Mouse (Mus musculus): ENCODE data around the gene Hnrnpdl. TPM values are rescaled to one million over a fixed set of nuclear protein-coding genes. Genes with fewer than 3 reads are reported as not detected.

The Hnrnpdl gene
- polyA plus RNA-seq, 1 experiment from 2014 or later: 136 TPM

GRCm38 (mm10) chr5:100060876-100061275 is 21.4 kb upstream of the Hnrnpdl start:
- H3K4me3 ChIP-seq (replicated peaks): no peak overlapping the region
- no peaks in the 10 kb centered on the region for H3K27me3 ChIP-seq (replicated peaks)
- no peak overlapping the region for H3K9ac ChIP-seq
- H3K4me2 ChIP-seq: no peak overlapping the region
- no peaks in the 10 kb centered on the region for H3K4me1 ChIP-seq
- ATAC-seq (ENCODE audit: insufficient read depth, low FRiP score, low read depth): no peak
- 90% methylated on average over 14 of the region's 14 CpGs for WGBS
- peaks cover 45% of the 10 kb centered on the region for H3K36me3 ChIP-seq
- no peaks in the 10 kb centered on the region for H3K9me3 ChIP-seq
- no peak overlapping the region for H3K27ac ChIP-seq

GRCm38 (mm10) chr5:100059326-100059725 is 19.9 kb upstream of the Hnrnpdl start:
- peaks cover 45% of the 10 kb centered on the region for H3K36me3 ChIP-seq
- no peaks in the 10 kb centered on the region for H3K27me3 ChIP-seq (replicated peaks)
- H3K4me2 ChIP-seq: no peak overlapping the region
- no peak overlapping the region for H3K27ac ChIP-seq
- no peak for ATAC-seq (ENCODE audit: insufficient read depth, low FRiP score, low read depth)
- no peak overlapping the region for H3K9ac ChIP-seq
- WGBS: 80% methylated on average over 6 of the region's 6 CpGs
- no peaks in the 10 kb centered on the region for H3K9me3 ChIP-seq
- no peak overlapping the region for H3K4me3 ChIP-seq (replicated peaks)
- peaks cover 5% of the 10 kb centered on the region; the same call in 1 of the 2 replicates for H3K4me1 ChIP-seq

- H3K9ac ChIP-seq: no peak overlapping the region
Measured at GRCm38 (mm10) chr5:100058729-100059128, 19.3 kb upstream of the Hnrnpdl start.

GRCm38 (mm10) chr5:100057461-100058209 is 18.2 kb upstream of the Hnrnpdl start:
- no peak overlapping the region for H3K4me3 ChIP-seq (replicated peaks)
- H3K9ac ChIP-seq: no peak overlapping the region
- WGBS: 87% methylated on average over 11 of the region's 15 CpGs
- no peak for ATAC-seq (ENCODE audit: insufficient read depth, low FRiP score, low read depth)
- H3K9me3 ChIP-seq: no peaks in the 10 kb centered on the region
- H3K27ac ChIP-seq: no peak overlapping the region
- no peaks in the 10 kb centered on the region for H3K27me3 ChIP-seq (replicated peaks)
- H3K36me3 ChIP-seq: peaks cover 31% of the 10 kb centered on the region
- H3K4me2 ChIP-seq: no peak overlapping the region
- H3K4me1 ChIP-seq: peaks cover 5% of the 10 kb centered on the region; the same call in 1 of the 2 replicates

More at GRCm38 (mm10) chr5:100058729-100059128, 19.3 kb upstream of the Hnrnpdl start:
- no peak overlapping the region for H3K27ac ChIP-seq
- H3K27me3 ChIP-seq (replicated peaks): no peaks in the 10 kb centered on the region
- H3K36me3 ChIP-seq: peaks cover 39% of the 10 kb centered on the region
- H3K4me1 ChIP-seq: peaks cover 5% of the 10 kb centered on the region; the same call in 1 of the 2 replicates
- WGBS: 65% methylated on average over 6 of the region's 6 CpGs
- no peak for ATAC-seq (ENCODE audit: insufficient read depth, low FRiP score, low read depth)
- H3K9me3 ChIP-seq: no peaks in the 10 kb centered on the region
- H3K4me2 ChIP-seq: no peak overlapping the region
- no peak overlapping the region for H3K4me3 ChIP-seq (replicated peaks)

- no peak overlapping the region for H3K9ac ChIP-seq
- peaks cover 5% of the 10 kb centered on the region; the same call in 1 of the 2 replicates for H3K4me1 ChIP-seq
- H3K36me3 ChIP-seq: peaks cover 15% of the 10 kb centered on the region
- no peak for ATAC-seq (ENCODE audit: insufficient read depth, low FRiP score, low read depth)
- H3K9me3 ChIP-seq: no peaks in the 10 kb centered on the region
- H3K4me3 ChIP-seq (replicated peaks): no peak overlapping the region
- no peak overlapping the region for H3K27ac ChIP-seq
- H3K27me3 ChIP-seq (replicated peaks): no peaks in the 10 kb centered on the region
- 64% methylated on average over 5 of the region's 5 CpGs for WGBS
- H3K4me2 ChIP-seq: no peak overlapping the region
Measured at GRCm38 (mm10) chr5:100055866-100056369, 16.5 kb upstream of the Hnrnpdl start.

- H3K27me3 ChIP-seq (replicated peaks): no peaks in the 10 kb centered on the region
- WGBS: 74% methylated on average over 11 of the region's 11 CpGs
- no peak overlapping the region for H3K9ac ChIP-seq
- H3K4me1 ChIP-seq: peaks cover 5% of the 10 kb centered on the region; the same call in 1 of the 2 replicates
- H3K4me2 ChIP-seq: no peak overlapping the region
- no peaks in the 10 kb centered on the region for H3K9me3 ChIP-seq
- peak; percentile 53; the same call in 1 of the 2 replicates for ATAC-seq (ENCODE audit: insufficient read depth, low FRiP score, low read depth)
- no peak overlapping the region for H3K4me3 ChIP-seq (replicated peaks)
- H3K36me3 ChIP-seq: peaks cover 6% of the 10 kb centered on the region; the same call in 1 of the 2 replicates
- no peak overlapping the region for H3K27ac ChIP-seq
Measured at GRCm38 (mm10) chr5:100054807-100055547, 15.5 kb upstream of the Hnrnpdl start.

- no peak for ATAC-seq (ENCODE audit: insufficient read depth, low FRiP score, low read depth)
- Histone ChIP-seq H3K9me3 (no peaks in the 10 kb centered on the region), H3K4me2 (no peak overlapping the region), H3K9ac (no peak overlapping the region), H3K4me3 (replicated peaks) (no peak overlapping the region), H3K27me3 (replicated peaks) (no peaks in the 10 kb centered on the region), H3K4me1 (peaks cover 14% of the 10 kb centered on the region; the same call in 1 of the 2 replicates), H3K36me3 (no peaks in the 10 kb centered on the region), H3K27ac (no peak overlapping the region)
- WGBS: 89% methylated on average over 7 of the region's 7 CpGs
Measured at GRCm38 (mm10) chr5:100052728-100053127, 13.3 kb upstream of the Hnrnpdl start.

GRCm38 (mm10) chr5:100049904-100050303 is 10.4 kb upstream of the Hnrnpdl start:
- Histone ChIP-seq H3K4me2 (no peak overlapping the region), H3K9me3 (no peaks in the 10 kb centered on the region), H3K36me3 (no peaks in the 10 kb centered on the region), H3K4me1 (peaks cover 11% of the 10 kb centered on the region; the same call in 1 of the 2 replicates), H3K27ac (no peak overlapping the region), H3K27me3 (replicated peaks) (no peaks in the 10 kb centered on the region), H3K4me3 (replicated peaks) (no peak overlapping the region), H3K9ac (no peak overlapping the region)
- WGBS: 91% methylated on average over 3 of the region's 3 CpGs
- no peak for ATAC-seq (ENCODE audit: insufficient read depth, low FRiP score, low read depth)

- 0 out of 2 replicates have a peak, but pooled peaks have one; percentile 53 for ATAC-seq (ENCODE audit: insufficient read depth, low FRiP score, low read depth)
- H3K4me1 ChIP-seq: peaks cover 11% of the 10 kb centered on the region; the same call in 1 of the 2 replicates
- 52% methylated on average over 7 of the region's 7 CpGs for WGBS
Measured at GRCm38 (mm10) chr5:100047871-100048270, 8.4 kb upstream of the Hnrnpdl start.

GRCm38 (mm10) chr5:100047143-100047640 is 7.7 kb upstream of the Hnrnpdl start:
- no peak overlapping the region for H3K4me2 ChIP-seq
- H3K27me3 ChIP-seq (replicated peaks): no peaks in the 10 kb centered on the region
- no peak for ATAC-seq (ENCODE audit: insufficient read depth, low FRiP score, low read depth)
- no peak overlapping the region for H3K27ac ChIP-seq
- WGBS: 60% methylated on average over 8 of the region's 8 CpGs
- H3K9ac ChIP-seq: no peak overlapping the region
- H3K9me3 ChIP-seq: no peaks in the 10 kb centered on the region
- H3K4me1 ChIP-seq: peaks cover 11% of the 10 kb centered on the region; the same call in 1 of the 2 replicates
- H3K4me3 ChIP-seq (replicated peaks): no peak overlapping the region
- no peaks in the 10 kb centered on the region for H3K36me3 ChIP-seq

More at GRCm38 (mm10) chr5:100047871-100048270, 8.4 kb upstream of the Hnrnpdl start:
- no peaks in the 10 kb centered on the region for H3K9me3 ChIP-seq
- no peak overlapping the region for H3K4me3 ChIP-seq (replicated peaks)
- H3K36me3 ChIP-seq: no peaks in the 10 kb centered on the region
- no peak overlapping the region for H3K4me2 ChIP-seq
- no peak overlapping the region for H3K9ac ChIP-seq
- H3K27ac ChIP-seq: 0 out of 2 replicates have a peak overlapping the region, but pooled peaks have one; percentile 12
- H3K27me3 ChIP-seq (replicated peaks): no peaks in the 10 kb centered on the region

GRCm38 (mm10) chr5:100046096-100046495 is 6.6 kb upstream of the Hnrnpdl start:
- no peak for ATAC-seq (ENCODE audit: insufficient read depth, low FRiP score, low read depth)
- WGBS: 76% methylated on average over 3 of the region's 3 CpGs

More at GRCm38 (mm10) chr5:100046096-100046495, 6.6 kb upstream of the Hnrnpdl start:
- Histone ChIP-seq H3K4me2 (no peak overlapping the region), H3K4me3 (replicated peaks) (no peak overlapping the region), H3K27ac (no peak overlapping the region), H3K36me3 (no peaks in the 10 kb centered on the region), H3K9ac (no peak overlapping the region), H3K27me3 (replicated peaks) (no peaks in the 10 kb centered on the region), H3K9me3 (no peaks in the 10 kb centered on the region), H3K4me1 (peaks cover 17% of the 10 kb centered on the region; the same call in 1 of the 2 replicates)
